32 mouse cellular contexts compared by ENCODE assay signal in genomic region chr7:124607061-124607460, GRCm38 (mm10).
"Had no signal": no experiment of that assay in that cellular context is flagged by ENCODE, and none has a peak within 500 bp of the region (broad histone marks: within the 10 kb centered on the region; RNA-seq: fewer than 3 reads in every experiment).

No protein-coding gene starts in this region.

- H3K27me3 ChIP-seq: limb, embryonic 12.5 days; limb, embryonic 13.5 days; limb, embryonic 15.5 days; liver, embryonic 12.5 days; liver, embryonic 13.5 days; liver, embryonic 15.5 days; lung, embryonic 15.5 days; megakaryocyte, embryonic 14.5 days; midbrain, embryonic 12.5 days; midbrain, embryonic 13.5 days; midbrain, embryonic 15.5 days had no signal

- H3K4me3 ChIP-seq: left cerebral cortex, adult 2 months; limb, embryonic 10.5 days; limb, embryonic 12.5 days; limb, embryonic 13.5 days; limb, embryonic 15.5 days; liver, embryonic 12.5 days; liver, embryonic 13.5 days; liver, embryonic 15.5 days; lung, embryonic 15.5 days; megakaryocyte, embryonic 14.5 days; midbrain, embryonic 10.5 days; midbrain, embryonic 12.5 days; midbrain, embryonic 13.5 days; midbrain, embryonic 15.5 days; myocyte had no signal

- H3K36me3 ChIP-seq: limb, embryonic 10.5 days; limb, embryonic 12.5 days; limb, embryonic 13.5 days; limb, embryonic 15.5 days; liver, embryonic 12.5 days; liver, embryonic 13.5 days; liver, embryonic 15.5 days; lung, embryonic 15.5 days; midbrain, embryonic 10.5 days; midbrain, embryonic 12.5 days; midbrain, embryonic 13.5 days; midbrain, embryonic 15.5 days had no signal

- H3K9ac ChIP-seq: limb, embryonic 12.5 days; limb, embryonic 13.5 days; limb, embryonic 15.5 days; liver, embryonic 12.5 days; liver, embryonic 13.5 days; liver, embryonic 14.5 days; liver, embryonic 15.5 days; liver, postnatal 0 days; lung, embryonic 14.5 days; lung, embryonic 15.5 days; midbrain, embryonic 12.5 days; midbrain, embryonic 13.5 days; midbrain, embryonic 15.5 days had no signal

- H3K27ac ChIP-seq: left cerebral cortex, adult 2 months; limb, embryonic 10.5 days; limb, embryonic 12.5 days; limb, embryonic 13.5 days; limb, embryonic 15.5 days; liver, embryonic 12.5 days; liver, embryonic 13.5 days; liver, embryonic 14.5 days; liver, embryonic 15.5 days; lung, embryonic 15.5 days; macrophage; midbrain, embryonic 10.5 days; midbrain, embryonic 12.5 days; midbrain, embryonic 13.5 days; midbrain, embryonic 15.5 days had no signal

- ATAC-seq: liver, embryonic 12.5 days; liver, postnatal 0 days; lung, postnatal 0 days; midbrain, embryonic 13.5 days; midbrain, embryonic 15.5 days; midbrain, embryonic 16.5 days had no signal

- H3K4me2 ChIP-seq: limb, embryonic 12.5 days; limb, embryonic 13.5 days; limb, embryonic 15.5 days; liver, embryonic 11.5 days; liver, embryonic 12.5 days; liver, embryonic 13.5 days; liver, embryonic 15.5 days; lung, embryonic 14.5 days; lung, embryonic 15.5 days; midbrain, embryonic 11.5 days; midbrain, embryonic 12.5 days; midbrain, embryonic 13.5 days; midbrain, embryonic 15.5 days had no signal

- H3K9me3 ChIP-seq: limb, embryonic 10.5 days; limb, embryonic 12.5 days; limb, embryonic 13.5 days; limb, embryonic 15.5 days; liver, embryonic 12.5 days; liver, embryonic 15.5 days; lung, embryonic 15.5 days; midbrain, embryonic 10.5 days; midbrain, embryonic 12.5 days; midbrain, embryonic 13.5 days; midbrain, embryonic 15.5 days had no signal

- DNase-seq: left cerebral cortex, postnatal 4 days; liver; liver, embryonic 13.5 days; liver, postnatal 0 days; lung, adult 18-20 months; lung, adult 2 months; lung, embryonic 14.5 days; lung, postnatal 10 days; lung, postnatal 14 days; lung, postnatal 36 days; lung, postnatal 4 days; midbrain, embryonic 14.5 days had no signal

- H3K4me1 ChIP-seq: limb, embryonic 10.5 days; limb, embryonic 12.5 days; limb, embryonic 13.5 days; limb, embryonic 15.5 days; liver, embryonic 12.5 days; liver, embryonic 13.5 days; liver, embryonic 15.5 days; lung, embryonic 15.5 days; megakaryocyte, embryonic 14.5 days; midbrain, embryonic 10.5 days; midbrain, embryonic 12.5 days; midbrain, embryonic 13.5 days; midbrain, embryonic 15.5 days had no signal
